Mouse (Mus musculus): Measurements from ENCODE around the gene Irf2.

Gene Irf2

GRCm38 (mm10) chr8:46801153-46801684 lies 61.7 kb downstream of the Irf2 start:
- DNase-seq (ENCODE audit: low spot score in 2 of 2), result no peak

GRCm38 (mm10) chr8:46802009-46802408 lies 62.5 kb downstream of the Irf2 start:
- DNase-seq (ENCODE audit: low spot score in 2 of 2), result no peak

- no peak for DNase-seq (ENCODE audit: low spot score in 2 of 2)
Observed at GRCm38 (mm10) chr8:46804721-46805120, 65.2 kb downstream of the Irf2 start.

DNA sequence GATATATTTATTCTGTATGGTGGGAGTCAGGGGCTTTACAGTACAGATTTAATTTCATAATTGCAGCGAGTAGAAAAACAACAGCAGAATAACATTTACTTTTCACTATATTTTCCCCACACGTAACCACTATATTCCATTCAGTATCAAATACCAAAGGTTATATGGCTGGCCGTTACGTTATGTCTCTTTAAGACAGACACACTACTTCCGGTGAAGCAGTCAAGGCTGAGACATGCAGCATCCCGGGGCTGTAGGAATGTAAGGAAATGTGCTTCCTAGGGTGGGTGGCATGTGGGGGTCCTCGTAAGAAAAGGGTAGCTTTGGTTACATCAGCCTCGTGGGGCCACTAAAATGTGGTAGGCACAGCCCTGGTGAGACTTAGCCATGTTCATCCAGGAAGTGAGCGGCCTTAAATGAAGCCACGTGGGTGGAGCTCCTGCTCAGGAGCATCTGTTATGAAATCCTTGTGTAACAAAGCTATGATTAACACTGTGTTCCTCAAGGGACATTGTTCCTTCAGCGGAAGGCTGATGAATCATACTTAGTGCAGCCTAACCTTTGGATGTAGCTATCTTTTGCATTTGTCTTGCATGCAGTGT lies 71.6 kb downstream of the Irf2 start:
- no peak for DNase-seq (ENCODE audit: low spot score in 2 of 2)

- no peak for DNase-seq (ENCODE audit: low spot score in 2 of 2)
Observed at GRCm38 (mm10) chr8:46811944-46812343, 72.4 kb downstream of the Irf2 start.

DNA sequence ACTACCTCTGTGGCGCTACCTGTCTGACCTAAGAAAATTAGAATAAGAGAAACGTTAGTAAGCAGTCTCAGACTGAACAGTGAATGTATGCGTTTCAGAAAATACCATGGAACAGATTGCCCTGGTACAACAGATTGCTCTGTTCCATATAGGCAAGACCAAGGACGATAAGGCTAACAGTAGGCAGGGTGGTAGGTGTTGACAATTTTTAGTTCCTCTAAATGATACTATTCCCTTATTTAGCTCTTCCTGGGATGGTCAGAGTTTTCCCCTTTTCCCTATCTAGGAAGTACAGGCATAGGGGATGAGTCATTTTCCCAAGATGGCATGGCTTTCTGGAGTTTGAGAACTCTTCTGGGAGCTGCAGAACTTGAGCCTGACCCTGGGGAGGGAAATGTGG lies 73.4 kb downstream of the Irf2 start:
- no peak for DNase-seq (ENCODE audit: low spot score in 2 of 2)

GRCm38 (mm10) chr8:46818106-46818989 lies 78.8 kb downstream of the Irf2 start:
- DNase-seq (ENCODE audit: low spot score in 2 of 2), result no peak

GRCm38 (mm10) chr8:46818990-46819288 lies 79.4 kb downstream of the Irf2 start:
- DNase-seq (ENCODE audit: low spot score in 2 of 2), result no peak

DNA sequence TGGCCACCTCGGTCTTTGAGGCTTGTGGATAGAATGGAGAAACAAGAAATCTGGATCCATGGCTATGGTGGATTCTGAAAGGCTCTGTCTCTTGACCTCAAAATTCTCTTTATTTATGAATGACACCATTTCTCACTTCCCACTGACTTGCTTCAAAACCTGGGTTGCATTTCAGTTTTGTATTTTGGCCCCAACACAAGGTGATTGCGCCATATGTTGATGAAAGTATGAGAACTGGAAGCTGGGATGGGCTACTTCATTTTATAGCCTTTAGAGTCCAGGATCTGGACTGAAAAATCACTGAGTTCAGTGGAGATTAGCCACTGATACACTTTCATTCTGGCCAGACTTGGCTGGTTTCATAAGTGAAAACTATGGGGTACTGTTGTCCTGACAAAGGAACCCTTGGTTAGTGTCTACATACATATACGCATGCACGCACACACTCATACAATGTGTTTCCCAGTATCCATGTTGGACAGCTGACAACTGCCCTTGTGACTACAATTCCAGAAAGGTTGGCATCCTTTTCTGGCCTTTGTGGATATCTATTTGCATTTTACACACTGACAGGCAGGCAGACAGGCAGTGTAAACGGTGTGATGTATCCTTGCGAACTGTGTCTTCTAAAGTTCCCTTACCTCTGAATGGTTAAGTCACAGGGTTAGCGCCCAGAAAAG lies 89.3 kb downstream of the Irf2 start:
- no peak for DNase-seq (ENCODE audit: low spot score in 2 of 2)

GRCm38 (mm10) chr8:46829414-46830111 lies 90.0 kb downstream of the Irf2 start:
- DNase-seq (ENCODE audit: low spot score in 2 of 2), result no peak

- DNase-seq (ENCODE audit: low spot score in 2 of 2), result no peak
Observed at GRCm38 (mm10) chr8:46830112-46830855, 90.8 kb downstream of the Irf2 start.

GRCm38 (mm10) chr8:46831916-46832315 lies 92.4 kb downstream of the Irf2 start:
- DNase-seq (ENCODE audit: low spot score in 2 of 2), result no peak

- DNase-seq (ENCODE audit: low spot score in 2 of 2), result no peak
Observed at GRCm38 (mm10) chr8:46832399-46832798, 92.9 kb downstream of the Irf2 start.

DNA sequence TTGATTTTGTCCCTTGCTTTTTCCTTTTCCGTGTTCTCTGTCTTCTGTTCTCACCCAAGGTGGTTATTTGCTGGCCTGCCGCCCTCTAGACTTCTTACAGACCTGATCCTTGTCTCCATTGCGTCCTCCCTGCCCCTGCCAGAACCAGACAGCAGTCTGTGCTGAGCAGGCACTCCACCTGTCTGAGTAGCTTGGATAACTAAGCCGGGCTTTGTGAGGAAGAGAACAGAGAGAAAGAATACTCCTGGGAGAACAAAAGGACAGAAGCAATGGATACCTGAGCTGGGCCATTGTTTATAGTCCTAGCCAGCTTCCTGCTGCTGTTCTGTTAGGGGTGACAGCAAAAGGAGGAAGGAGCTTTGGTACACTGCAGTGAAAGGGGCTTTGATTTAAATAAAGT lies 94.2 kb downstream of the Irf2 start:
- DNase-seq (ENCODE audit: low spot score in 2 of 2), result no peak

DNA sequence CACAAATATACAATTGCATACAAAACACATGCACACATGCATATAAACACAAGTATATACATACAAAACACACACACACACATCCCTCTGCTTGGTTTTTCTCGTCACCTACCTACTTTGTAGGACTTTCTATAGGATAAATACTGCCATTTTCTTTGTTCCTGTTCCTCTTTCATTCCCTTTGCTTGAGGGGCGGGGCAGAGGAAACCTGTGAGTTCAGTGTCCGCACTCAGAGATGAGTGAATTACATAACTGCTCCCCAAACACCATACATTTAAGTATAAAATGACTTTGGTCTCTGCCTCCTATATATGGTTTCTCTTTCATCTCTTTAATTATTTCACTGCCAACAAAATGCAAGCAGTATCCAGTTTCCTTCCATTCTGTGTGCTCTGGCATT lies 94.9 kb downstream of the Irf2 start:
- no peak for DNase-seq (ENCODE audit: low spot score in 2 of 2)

DNA sequence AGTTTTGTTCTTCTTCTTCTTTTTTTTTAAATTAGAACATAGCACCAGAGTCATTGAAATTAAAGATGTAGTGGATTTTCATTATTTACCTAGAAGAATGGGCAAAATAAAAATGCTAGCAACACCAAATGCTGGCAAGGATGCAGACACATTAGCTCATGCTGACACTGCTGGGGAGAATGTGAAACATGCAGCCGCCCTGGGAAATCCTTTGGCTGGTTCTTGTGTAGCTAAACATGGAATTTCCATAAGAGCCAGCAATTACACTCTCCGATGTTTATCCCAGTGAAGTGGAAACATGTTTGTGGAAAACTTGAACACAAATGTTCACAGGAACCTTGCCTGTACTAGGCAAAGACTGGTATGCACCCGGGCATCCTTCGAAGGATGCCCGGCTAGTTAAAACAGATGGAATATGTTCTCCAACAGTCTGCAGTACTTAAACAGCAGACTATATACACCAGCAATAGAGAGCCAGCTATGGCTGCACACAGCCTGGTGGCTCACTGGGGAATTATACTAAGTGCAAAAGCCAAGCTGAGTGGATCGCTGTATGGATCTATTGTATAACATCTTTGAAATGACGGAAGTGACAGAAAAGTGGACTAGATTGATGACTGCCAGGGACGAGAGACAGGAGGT lies 96.6 kb downstream of the Irf2 start:
- no peak for DNase-seq (ENCODE audit: low spot score in 2 of 2)

DNA sequence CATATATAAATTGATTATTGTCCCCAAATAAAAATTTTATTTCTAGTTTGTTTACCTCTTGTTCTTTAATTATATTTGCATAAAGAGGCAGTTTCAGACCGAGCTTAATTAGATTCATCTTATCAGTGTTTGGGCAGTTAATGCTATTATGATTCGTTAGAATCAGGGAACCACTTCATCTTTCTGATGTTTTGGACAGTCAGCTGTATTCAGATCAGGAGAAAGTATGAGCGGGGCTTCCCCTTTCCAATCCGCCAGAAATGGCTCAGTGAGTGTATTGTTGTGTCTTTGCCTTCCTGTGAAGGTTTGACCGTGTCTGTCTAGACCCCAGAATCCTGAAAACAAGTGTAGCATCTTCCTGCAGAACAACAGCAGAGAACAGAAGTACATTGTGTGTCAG lies 97.4 kb downstream of the Irf2 start:
- no peak for DNase-seq (ENCODE audit: low spot score in 2 of 2)

DNA sequence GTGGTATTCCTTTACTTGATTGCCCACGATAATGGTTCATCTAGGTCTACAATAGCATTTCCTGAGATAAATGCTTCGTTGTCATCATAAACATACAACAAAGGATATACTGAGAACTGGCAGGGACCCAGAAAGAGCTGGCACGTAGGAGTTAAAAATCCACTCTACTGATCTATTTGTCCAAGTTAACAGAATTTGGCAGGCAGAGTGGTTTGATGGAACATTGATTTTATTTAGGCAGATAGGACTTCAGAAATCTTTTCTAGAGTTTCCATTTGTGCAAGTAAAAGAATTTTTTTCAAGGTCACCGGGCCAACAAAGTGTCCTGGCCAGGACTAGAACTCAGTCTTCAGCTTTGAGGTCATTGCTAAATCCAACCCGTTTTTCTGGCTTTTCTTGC lies 98.5 kb downstream of the Irf2 start:
- no peak for DNase-seq (ENCODE audit: low spot score in 2 of 2)

DNA sequence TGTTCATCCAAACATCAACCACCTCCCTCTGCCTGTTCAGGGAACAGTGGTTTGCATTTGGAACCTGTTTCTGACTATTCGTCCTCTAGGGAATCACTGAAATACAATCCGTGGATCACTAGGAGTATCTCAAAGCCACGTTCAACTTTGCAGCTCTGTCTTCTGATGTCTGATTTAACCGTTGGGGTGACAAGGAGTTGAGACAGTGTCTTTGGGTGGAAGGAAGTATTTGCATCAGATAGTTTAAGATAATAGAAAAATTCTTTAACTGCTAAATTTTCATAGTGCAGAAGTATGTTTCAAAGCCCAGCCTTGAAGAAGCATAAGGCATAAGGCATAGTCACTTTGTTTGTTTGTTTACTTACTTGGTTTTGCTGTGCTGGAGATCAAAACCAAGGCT lies 100.9 kb downstream of the Irf2 start:
- DNase-seq (ENCODE audit: low spot score in 2 of 2), result no peak

GRCm38 (mm10) chr8:46840791-46841190 lies 101.3 kb downstream of the Irf2 start:
- DNase-seq (ENCODE audit: low spot score in 2 of 2), result no peak

DNA sequence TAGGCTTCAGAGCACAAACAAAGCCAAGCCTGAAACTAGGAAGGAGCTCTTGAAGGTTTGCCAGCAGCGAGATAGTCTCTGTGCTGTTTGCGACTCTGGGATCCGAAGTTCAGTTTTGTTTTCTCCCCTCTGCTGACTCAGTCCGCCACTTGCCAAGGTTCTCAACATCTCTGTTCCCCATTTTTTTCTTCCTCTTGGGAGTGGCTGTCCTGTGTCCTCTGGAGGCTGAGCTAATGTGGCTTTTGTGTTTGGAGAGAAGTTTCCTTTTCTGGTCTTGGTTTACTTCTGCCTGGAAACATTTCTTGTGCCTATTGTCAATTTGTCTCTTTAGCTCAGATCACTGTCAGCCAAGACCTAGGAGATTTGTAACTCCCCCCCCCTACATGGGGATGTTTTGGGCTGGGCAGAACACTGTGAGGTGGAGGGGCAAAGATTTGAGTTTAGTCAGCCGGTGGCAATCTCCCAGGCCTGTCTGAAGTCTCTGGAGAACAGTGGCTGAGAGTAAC lies 103.2 kb downstream of the Irf2 start:
- DNase-seq (ENCODE audit: low spot score in 2 of 2), result no peak

Data from spleen, postnatal 14 days (tissue).